Mouse (Mus musculus): Measurements from ENCODE around the gene Gcnt2.

DNA sequence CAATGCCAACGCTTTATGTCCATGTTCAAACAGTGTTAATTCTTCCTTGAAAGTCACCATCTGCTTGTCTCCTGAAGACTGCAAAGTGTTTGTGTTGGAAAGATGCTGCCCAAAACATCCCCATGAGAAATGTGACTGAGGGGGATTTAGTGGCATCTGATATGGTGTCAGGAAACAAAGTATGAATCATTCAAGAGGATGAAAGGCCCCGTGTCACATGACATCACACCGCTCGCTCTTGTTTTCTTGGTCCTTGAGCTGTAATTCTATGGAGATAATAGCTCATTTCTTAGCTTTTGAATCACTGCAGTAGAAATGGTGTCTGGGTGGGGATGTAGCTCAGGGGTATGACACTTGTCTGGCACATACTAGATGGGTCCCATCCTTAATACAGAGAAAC is 33.0 kb downstream of the Gcnt2 start:
- TF ChIP-seq CTCF (IDR thresholded peaks at IDR 0.05; ENCODE audit: low read depth) (no peak), EP300 (optimal IDR thresholded peaks at IDR 0.05) (no peak)

Measured in stomach, postnatal 0 days (tissue).